Mouse (Mus musculus): ENCODE measurements at regions not wholly inside any gene's neighbourhood (a gene's known extent, or its start where the extent isn't known, plus 50 kb on each side); places are given as distances from the start of the nearest gene placed in this dataset.

GRCm38 (mm10) chr12:6637771-6638305 lies 1262.4 kb upstream of the Klhl29 start:
- no peak for TF ChIP-seq ZNF384 (IDR thresholded peaks at IDR 0.05; ENCODE audit: low read depth, low read length)
- TF ChIP-seq MAFK (IDR thresholded peaks at IDR 0.05; ENCODE audit: insufficient read depth, low read depth, low read length) = no peak

Data from ES-E14 (cell line).